Mouse (Mus musculus) megakaryocyte, embryonic 14.5 days (primary cell): ENCODE results near the gene Slc29a1.

Source experiments
- FLI1 ChIP-seq: IDR thresholded peaks from 2 replicates; pipeline ENCODE4 v1.6.1; 2012; ENCODE audit warnings: low read length, inconsistent platforms, mixed read lengths
- GATA1 ChIP-seq: IDR thresholded peaks from 3 replicates; pipeline ENCODE4 v1.6.1; 2012; ENCODE audit warnings: mixed read lengths, low read length, inconsistent platforms, borderline replicate concordance

DNA sequence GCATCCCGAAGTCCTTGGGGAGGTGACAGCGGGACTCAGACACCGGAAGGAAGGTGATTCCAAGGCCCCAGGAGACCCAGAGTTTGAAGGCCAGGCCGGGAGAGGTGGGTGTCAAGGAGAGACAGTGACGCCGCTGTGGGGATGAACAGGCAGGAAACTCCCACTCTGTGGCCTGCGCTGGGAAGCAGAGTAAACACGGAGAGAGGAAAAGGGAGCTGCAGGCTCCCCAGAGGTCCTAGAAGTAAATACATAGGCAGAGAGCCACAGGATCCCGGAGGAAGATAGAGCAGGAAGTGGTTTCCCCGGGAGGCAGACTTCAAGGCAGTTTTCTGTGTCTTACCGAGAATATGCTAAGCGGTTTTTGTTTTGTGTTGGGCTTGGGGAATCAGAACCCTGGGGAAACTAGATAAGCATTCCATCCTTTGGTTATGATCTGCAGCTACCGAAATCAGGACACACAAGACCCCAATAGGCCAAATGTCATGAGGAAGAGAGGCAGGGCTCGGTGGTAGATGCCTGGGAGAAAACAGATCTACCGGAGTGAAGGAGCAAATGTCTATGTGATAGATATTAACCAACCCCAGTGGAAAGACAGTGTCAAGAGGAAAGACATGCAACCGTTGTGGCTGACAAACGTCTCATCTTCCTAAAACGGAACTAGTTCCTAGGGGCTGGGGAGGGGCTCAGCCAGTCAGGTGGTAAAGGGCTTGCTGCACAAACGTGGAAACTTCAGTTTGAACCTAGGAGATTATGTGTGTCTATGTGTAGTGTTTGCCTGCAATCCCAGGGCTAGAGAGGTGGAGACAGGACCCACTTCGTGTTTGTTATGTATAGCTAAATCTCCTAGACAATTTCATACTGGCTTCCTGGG, 20.2 kb upstream of the Slc29a1 start:
- TF ChIP-seq GATA1 (no peak), FLI1 (no peak)
